15 mouse cellular contexts compared by ENCODE assay signal in genomic region chr8:71282621-71283020, GRCm38 (mm10). TPM values are rescaled to one million over a fixed set of nuclear protein-coding genes. Genes with fewer than 3 reads are reported as not detected.
DNase-seq lines count a peak whose midpoint lies in the region; ATAC-seq and TF ChIP-seq lines count a peak whose summit lies in the region.
"Had no signal": no experiment of that assay in that cellular context is flagged by ENCODE, and none has a peak within 500 bp of the region (broad histone marks: within the 10 kb centered on the region; RNA-seq: fewer than 3 reads in every experiment).

No protein-coding gene starts in this region.

- 74% methylated on average over 5 of the region's 5 CpGs for WGBS in limb, embryonic 12.5 days
- 86% methylated on average over 5 of the region's 5 CpGs for WGBS in limb, embryonic 10.5 days
- 39% methylated on average over 5 of the region's 5 CpGs for WGBS in heart, embryonic 13.5 days
- 38% methylated on average over 5 of the region's 5 CpGs for WGBS in limb, embryonic 15.5 days
- WGBS in stomach, postnatal 0 days = 57% methylated on average over 5 of the region's 5 CpGs
- WGBS in neural tube, embryonic 15.5 days = 84% methylated on average over 5 of the region's 5 CpGs
- 82% methylated on average over 5 of the region's 5 CpGs for WGBS in forebrain, embryonic 10.5 days

- H3K4me1 ChIP-seq in limb, embryonic 12.5 days (replicated peaks) = 0 out of 2 replicates have a peak, but pooled peaks cover 2% of the 10 kb centered on the region
- H3K4me1 ChIP-seq in limb, embryonic 10.5 days = 0 out of 2 replicates have a peak, but pooled peaks cover 5% of the 10 kb centered on the region
- peaks cover 54% of the 10 kb centered on the region for H3K4me1 ChIP-seq in heart, embryonic 13.5 days
- peaks cover 31% of the 10 kb centered on the region for H3K4me1 ChIP-seq in limb, embryonic 15.5 days
- H3K4me1 ChIP-seq in stomach, postnatal 0 days (replicated peaks; ENCODE audit: control insufficient read depth, insufficient read depth) = no peaks in the 10 kb centered on the region
- peaks cover 8% of the 10 kb centered on the region for H3K4me1 ChIP-seq in neural tube, embryonic 15.5 days
- H3K4me1 ChIP-seq in forebrain, embryonic 10.5 days = no peaks in the 10 kb centered on the region

- H3K4me3 ChIP-seq in limb, embryonic 12.5 days (replicated peaks) = no peak overlapping the region
- H3K4me3 ChIP-seq in limb, embryonic 10.5 days = no peak overlapping the region
- no peak overlapping the region for H3K4me3 ChIP-seq in heart, embryonic 13.5 days
- H3K4me3 ChIP-seq in limb, embryonic 15.5 days = no peak overlapping the region
- H3K4me3 ChIP-seq in stomach, postnatal 0 days (ENCODE audit: low read depth, low read length) = no peak overlapping the region
- H3K4me3 ChIP-seq in neural tube, embryonic 15.5 days (replicated peaks) = no peak overlapping the region
- H3K4me3 ChIP-seq in forebrain, embryonic 10.5 days = no peak overlapping the region

- H3K9ac ChIP-seq in limb, embryonic 12.5 days (replicated peaks) = no peak overlapping the region
- H3K9ac ChIP-seq in heart, embryonic 13.5 days = peak overlapping the region; percentile 64
- H3K9ac ChIP-seq in limb, embryonic 15.5 days = no peak overlapping the region
- H3K9ac ChIP-seq in stomach, postnatal 0 days (ENCODE audit: low read length) = no peak overlapping the region
- H3K9ac ChIP-seq in neural tube, embryonic 15.5 days (replicated peaks) = no peak overlapping the region

- no peak for ATAC-seq in limb, embryonic 12.5 days (ENCODE audit: insufficient number of reproducible peaks, insufficient read depth, low FRiP score, low TSS enrichment, low read depth)
- 0 out of 2 replicates have a peak, but pooled peaks have one; percentile 20 for ATAC-seq in heart, embryonic 13.5 days (ENCODE audit: extremely low read depth, insufficient number of reproducible peaks, low FRiP score, low TSS enrichment)
- ATAC-seq in limb, embryonic 15.5 days (ENCODE audit: insufficient number of reproducible peaks, low FRiP score, low TSS enrichment, low read depth) = peak; percentile 37; the same call in 1 of the 2 replicates
- ATAC-seq in stomach, postnatal 0 days (ENCODE audit: low FRiP score, low TSS enrichment) = peak; percentile 50; the same call in 1 of the 2 replicates
- ATAC-seq in neural tube, embryonic 15.5 days (ENCODE audit: low FRiP score) = no peak
- ATAC-seq: hindbrain, postnatal 0 days had no signal

- TF ChIP-seq CTCF in stomach, postnatal 0 days (IDR thresholded peaks at IDR 0.05; ENCODE audit: low read depth) = no peak

- 0 out of 2 replicates have a peak, but pooled peaks cover 4% of the 10 kb centered on the region for H3K36me3 ChIP-seq in limb, embryonic 12.5 days
- 0 out of 2 replicates have a peak, but pooled peaks cover 4% of the 10 kb centered on the region for H3K36me3 ChIP-seq in limb, embryonic 10.5 days
- peaks cover 5% of the 10 kb centered on the region; the same call in 1 of the 2 replicates for H3K36me3 ChIP-seq in heart, embryonic 13.5 days
- H3K36me3 ChIP-seq in limb, embryonic 15.5 days = 0 out of 2 replicates have a peak, but pooled peaks cover 3% of the 10 kb centered on the region
- H3K36me3 ChIP-seq in stomach, postnatal 0 days (ENCODE audit: control insufficient read depth, insufficient read depth, low read length) = no peaks in the 10 kb centered on the region
- 0 out of 2 replicates have a peak, but pooled peaks cover 3% of the 10 kb centered on the region for H3K36me3 ChIP-seq in neural tube, embryonic 15.5 days
- peaks cover 3% of the 10 kb centered on the region; the same call in 1 of the 2 replicates for H3K36me3 ChIP-seq in forebrain, embryonic 10.5 days (replicated peaks)

- 0 out of 2 replicates have a peak overlapping the region, but pooled peaks have one; percentile 7 for H3K27ac ChIP-seq in limb, embryonic 12.5 days
- H3K27ac ChIP-seq in limb, embryonic 10.5 days = no peak overlapping the region
- peak overlapping the region; percentile 94 for H3K27ac ChIP-seq in heart, embryonic 13.5 days (replicated peaks)
- H3K27ac ChIP-seq in limb, embryonic 15.5 days = peak overlapping the region; percentile 74
- H3K27ac ChIP-seq in stomach, postnatal 0 days (replicated peaks) = peak overlapping the region; percentile 45
- H3K27ac ChIP-seq in neural tube, embryonic 15.5 days (replicated peaks) = no peak overlapping the region
- no peak overlapping the region for H3K27ac ChIP-seq in forebrain, embryonic 10.5 days
- H3K27ac ChIP-seq: hindbrain, postnatal 0 days had no signal

- no peaks in the 10 kb centered on the region for H3K9me3 ChIP-seq in limb, embryonic 12.5 days
- H3K9me3 ChIP-seq in limb, embryonic 10.5 days (replicated peaks) = no peaks in the 10 kb centered on the region
- H3K9me3 ChIP-seq in heart, embryonic 13.5 days = no peaks in the 10 kb centered on the region
- H3K9me3 ChIP-seq in limb, embryonic 15.5 days = no peaks in the 10 kb centered on the region
- no peaks in the 10 kb centered on the region for H3K9me3 ChIP-seq in stomach, postnatal 0 days (ENCODE audit: control insufficient read depth, low read length)
- no peaks in the 10 kb centered on the region for H3K9me3 ChIP-seq in neural tube, embryonic 15.5 days (replicated peaks)
- no peaks in the 10 kb centered on the region for H3K9me3 ChIP-seq in forebrain, embryonic 10.5 days

- H3K27me3 ChIP-seq in limb, embryonic 12.5 days = no peaks in the 10 kb centered on the region
- H3K27me3 ChIP-seq in limb, embryonic 10.5 days (ENCODE audit: low read depth, poor library complexity, severe bottlenecking) = no peaks in the 10 kb centered on the region
- no peaks in the 10 kb centered on the region for H3K27me3 ChIP-seq in heart, embryonic 13.5 days (replicated peaks)
- H3K27me3 ChIP-seq in limb, embryonic 15.5 days = no peaks in the 10 kb centered on the region
- H3K27me3 ChIP-seq in stomach, postnatal 0 days (ENCODE audit: control insufficient read depth, insufficient read depth, low read length) = no peaks in the 10 kb centered on the region
- H3K27me3 ChIP-seq in neural tube, embryonic 15.5 days (replicated peaks) = no peaks in the 10 kb centered on the region
- no peaks in the 10 kb centered on the region for H3K27me3 ChIP-seq in forebrain, embryonic 10.5 days (ENCODE audit: poor library complexity, severe bottlenecking)
- H3K27me3 ChIP-seq: CH12.LX had no signal

- H3K4me2 ChIP-seq in limb, embryonic 12.5 days = no peak overlapping the region
- H3K4me2 ChIP-seq in heart, embryonic 13.5 days = peak overlapping the region; percentile 53
- H3K4me2 ChIP-seq in limb, embryonic 15.5 days = no peak overlapping the region
- no peak overlapping the region for H3K4me2 ChIP-seq in stomach, postnatal 0 days (replicated peaks; ENCODE audit: low read depth)
- no peak overlapping the region for H3K4me2 ChIP-seq in neural tube, embryonic 15.5 days

- no peak for TF ChIP-seq EP300 in stomach, postnatal 0 days (optimal IDR thresholded peaks at IDR 0.05)

- DNase-seq in limb, embryonic 10.5 days (ENCODE audit: low spot score) = no peak
- no peak for DNase-seq in stomach, postnatal 0 days (ENCODE audit: low spot score)
- DNase-seq in MN1 (ENCODE audit: low spot score) = no peak
- DNase-seq in forebrain, embryonic 10.5 days (ENCODE audit: extremely low spot score, low spot score) = no peak
- DNase-seq: cerebellum, adult 9-11 months; gastrocnemius, postnatal 10 days; kidney, postnatal 36 days; retina, postnatal 1 day; thymus, postnatal 36 days had no signal

RNA-seq across cellular contexts. Expression of gene Haus8, which starts 9.9 kb away (rescaled TPM):
- polyA plus RNA-seq in limb, embryonic 12.5 days (2016; fragmentation: Nextera tagmentation; extraction: Ambion mirVana) = 56.1 and 59.1 TPM in 2 replicates
- polyA plus RNA-seq in limb, embryonic 10.5 days (2016; fragmentation: Nextera tagmentation; extraction: Ambion mirVana) = 69.3 and 70.7 TPM in 2 replicates
- 126 and 154 TPM in 2 replicates for polyA plus RNA-seq in heart, embryonic 13.5 days (2015; fragmentation: Nextera tagmentation; extraction: Ambion mirVana)
- polyA plus RNA-seq in limb, embryonic 15.5 days (2015; fragmentation: Nextera tagmentation; extraction: Ambion mirVana) = 52.2 and 54.9 TPM in 2 replicates
- polyA plus RNA-seq in stomach, postnatal 0 days (2015; fragmentation: Nextera tagmentation; extraction: Ambion mirVana) = 24.8 and 29.0 TPM in 2 replicates
- polyA plus RNA-seq in neural tube, embryonic 15.5 days (2015; fragmentation: Nextera tagmentation; extraction: Ambion mirVana) = 68.5 and 72.0 TPM in 2 replicates
- polyA plus RNA-seq in forebrain, embryonic 10.5 days (2016; fragmentation: Nextera tagmentation; extraction: Ambion mirVana) = 61.3 and 65.8 TPM in 2 replicates

RNA-seq across cellular contexts. Expression of gene Myo9b, which starts 10.1 kb away (rescaled TPM):
- 28.8 and 37.1 TPM in 2 replicates for polyA plus RNA-seq in limb, embryonic 12.5 days (2016; fragmentation: Nextera tagmentation; extraction: Ambion mirVana)
- polyA plus RNA-seq in limb, embryonic 10.5 days (2016; fragmentation: Nextera tagmentation; extraction: Ambion mirVana) = 29.3 and 35.4 TPM in 2 replicates
- polyA plus RNA-seq in heart, embryonic 13.5 days (2015; fragmentation: Nextera tagmentation; extraction: Ambion mirVana) = 14.5 and 16.3 TPM in 2 replicates
- polyA plus RNA-seq in limb, embryonic 15.5 days (2015; fragmentation: Nextera tagmentation; extraction: Ambion mirVana) = 25.5 and 27.1 TPM in 2 replicates
- polyA plus RNA-seq in stomach, postnatal 0 days (2015; fragmentation: Nextera tagmentation; extraction: Ambion mirVana) = 5.8 and 6.0 TPM in 2 replicates
- 14.9 and 16.0 TPM in 2 replicates for polyA plus RNA-seq in neural tube, embryonic 15.5 days (2015; fragmentation: Nextera tagmentation; extraction: Ambion mirVana)
- 26.0 and 28.0 TPM in 2 replicates for polyA plus RNA-seq in forebrain, embryonic 10.5 days (2016; fragmentation: Nextera tagmentation; extraction: Ambion mirVana)

Comparison
In these comparisons a context has a peak if more than half of its experiments do, and no peak if none do; other contexts are left out.
1. ATAC-seq: peak in heart, embryonic 13.5 days (single experiment), limb, embryonic 15.5 days (single experiment) and stomach, postnatal 0 days (single experiment); none in limb, embryonic 12.5 days (single experiment) and neural tube, embryonic 15.5 days (single experiment).
2. H3K27ac ChIP-seq: peak in limb, embryonic 12.5 days (single experiment), heart, embryonic 13.5 days (single experiment), limb, embryonic 15.5 days (single experiment) and stomach, postnatal 0 days (single experiment); none in limb, embryonic 10.5 days (single experiment), neural tube, embryonic 15.5 days (single experiment) and forebrain, embryonic 10.5 days (single experiment).